Mouse (Mus musculus) lung, embryonic 15.5 days (tissue): ENCODE data around the gene Ccdc6. TPM values are rescaled to one million over a fixed set of nuclear protein-coding genes. Genes with fewer than 3 reads are reported as not detected.

Source experiments
- ATAC-seq: fragments of 200-750 bp; cut with Nextera tagmentation; 2 replicates; pipeline ENCODE4 v1.8.0; 2017; ENCODE audit warnings: moderate number of reproducible peaks, borderline replicate concordance; ENCODE audit not compliant: low FRiP score, low TSS enrichment; ENCODE audit errors: extremely low read depth
- H3K27ac ChIP-seq: fragments of 300-500 bp; sonication (generic); 2 replicates; pipeline ENCODE4 v1.5.1; 2015; ENCODE audit warnings: moderate library complexity, mild to moderate bottlenecking, inconsistent platforms
- H3K27me3 ChIP-seq: fragments of 300-500 bp; sonication (generic); 2 replicates; pipeline ENCODE4 v1.6.1; 2015; ENCODE audit warnings: inconsistent platforms
- H3K36me3 ChIP-seq: fragments of 300-500 bp; sonication (generic); 2 replicates; pipeline ENCODE4 v1.6.1; 2015; ENCODE audit warnings: inconsistent platforms
- H3K4me1 ChIP-seq: fragments of 300-500 bp; sonication (generic); 2 replicates; pipeline ENCODE4 v1.6.1; 2015; ENCODE audit warnings: inconsistent platforms
- H3K4me2 ChIP-seq: fragments of 300-500 bp; sonication (generic); 2 replicates; pipeline ENCODE4 v1.6.1; 2015; ENCODE audit warnings: inconsistent platforms, mild to moderate bottlenecking, moderate library complexity
- H3K4me3 ChIP-seq: fragments of 300-500 bp; sonication (generic); 2 replicates; pipeline ENCODE4 v1.5.1; 2015; ENCODE audit warnings: mild to moderate bottlenecking, inconsistent platforms
- H3K9ac ChIP-seq: fragments of 300-500 bp; sonication (generic); 2 replicates; pipeline ENCODE4 v1.6.1; 2015; ENCODE audit warnings: inconsistent platforms
- H3K9me3 ChIP-seq: fragments of 300-500 bp; sonication (generic); 2 replicates; pipeline ENCODE4 v1.6.1; 2016; ENCODE audit warnings: inconsistent platforms
- WGBS: fragments of 180-500 bp; shearing (Covaris S2); methylation state at CpG from one replicate; pipeline ENCODE4 v1.1.7; 2015; 5-methylcytosine and 5-hydroxymethylcytosine counted together
- polyA plus RNA-seq: library from polyadenylated mRNA; unstranded; fragments of >200 nt; fragmentation: Nextera tagmentation; extraction: Ambion mirVana; gene quantifications from 2 replicates; pipeline ENCODE4 v1.2.1, GENCODE M21; 2015

The Ccdc6 gene
- polyA plus RNA-seq, 1 experiment from 2014 or later: 15.0 TPM

DNA sequence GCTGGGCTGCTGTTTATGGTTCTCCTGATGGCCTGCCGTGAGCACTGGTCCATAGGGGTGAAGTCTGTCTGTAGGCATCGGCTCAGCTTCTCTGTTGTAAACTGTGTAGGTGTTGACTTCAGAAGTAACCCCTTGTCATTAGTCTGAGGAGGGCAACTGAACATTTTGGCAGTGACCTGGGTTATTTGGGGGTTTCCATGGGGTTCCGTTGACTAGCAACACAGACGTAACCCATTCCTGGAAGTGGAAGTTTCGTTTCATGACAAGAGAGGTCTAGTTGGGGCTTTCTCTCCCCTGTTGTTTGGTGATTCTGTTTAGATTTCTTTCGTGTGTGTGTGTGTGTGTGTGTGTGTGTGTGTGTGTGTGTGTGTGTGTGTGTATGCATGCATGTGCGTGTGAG is 19.5 kb downstream of the Ccdc6 start:
- ATAC-seq: no peak
- H3K9ac ChIP-seq: no peak overlapping the region
- H3K4me1 ChIP-seq: peaks cover 28% of the 10 kb centered on the region
- WGBS: 91% methylated on average over 7 of the region's 7 CpGs
- H3K4me3 ChIP-seq: no peak overlapping the region
- no peaks in the 10 kb centered on the region for H3K27me3 ChIP-seq
- H3K4me2 ChIP-seq: no peak overlapping the region
- no peak overlapping the region for H3K27ac ChIP-seq
- no peaks in the 10 kb centered on the region for H3K9me3 ChIP-seq
- no peaks in the 10 kb centered on the region for H3K36me3 ChIP-seq

DNA sequence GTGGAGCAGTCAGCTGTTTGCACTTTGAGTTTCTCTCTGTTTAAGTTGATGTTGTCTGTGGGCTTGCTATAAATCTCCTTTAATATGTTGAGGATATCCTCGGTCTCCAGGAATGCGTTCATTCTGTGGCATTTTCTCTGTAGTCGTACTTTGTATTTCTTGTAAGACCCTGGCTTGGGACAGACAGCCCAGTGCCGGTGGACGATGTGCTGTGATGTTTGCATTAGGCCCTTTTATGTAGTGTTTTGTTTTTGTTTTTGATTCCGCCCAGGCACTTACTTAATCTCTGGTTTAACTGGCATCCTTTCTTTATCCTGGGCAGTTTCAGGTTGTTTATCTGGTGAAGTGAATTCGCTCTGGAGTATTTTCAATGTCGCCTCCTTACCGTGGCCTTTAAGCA is 22.5 kb downstream of the Ccdc6 start:
- Histone ChIP-seq H3K27ac (peak overlapping the region; percentile 19; the same call in 1 of the 2 replicates), H3K9ac (no peak overlapping the region), H3K4me3 (no peak overlapping the region), H3K27me3 (no peaks in the 10 kb centered on the region), H3K4me2 (no peak overlapping the region), H3K36me3 (no peaks in the 10 kb centered on the region), H3K4me1 (peaks cover 28% of the 10 kb centered on the region), H3K9me3 (no peaks in the 10 kb centered on the region)
- ATAC-seq: no peak
- WGBS: 20% methylated on average over 9 of the region's 9 CpGs

DNA sequence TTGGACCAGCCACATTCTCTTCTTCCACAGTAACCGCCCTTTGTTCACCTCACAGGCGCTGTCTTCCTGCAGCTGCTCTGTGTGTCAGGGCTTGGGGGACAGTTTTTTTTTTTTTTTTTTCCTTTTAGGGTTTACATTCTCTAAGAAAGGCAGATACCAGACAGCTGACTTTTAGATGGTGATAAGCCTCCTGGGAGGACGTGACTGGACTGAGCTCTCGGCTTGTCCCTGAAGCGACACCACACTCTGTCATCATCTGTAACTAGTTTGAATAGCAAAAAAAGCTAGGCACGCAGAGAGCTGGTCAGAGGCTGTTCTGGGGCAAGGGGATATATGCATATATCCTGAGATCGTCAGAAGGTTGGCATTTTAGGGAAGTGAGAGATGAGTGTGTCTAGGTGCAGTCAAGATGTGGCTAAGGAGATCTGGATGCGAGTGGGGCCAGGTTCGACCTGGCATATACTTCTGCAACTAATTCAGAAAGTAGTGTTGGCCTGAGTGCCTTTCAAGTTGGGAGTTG is 23.0 kb downstream of the Ccdc6 start:
- Histone ChIP-seq H3K4me1 (peaks cover 28% of the 10 kb centered on the region), H3K27me3 (no peaks in the 10 kb centered on the region), H3K4me2 (no peak overlapping the region), H3K9me3 (no peaks in the 10 kb centered on the region), H3K9ac (no peak overlapping the region), H3K4me3 (no peak overlapping the region), H3K27ac (peak overlapping the region; percentile 19; the same call in 1 of the 2 replicates), H3K36me3 (no peaks in the 10 kb centered on the region)
- 38% methylated on average over 9 of the region's 9 CpGs for WGBS
- peak; percentile 56; the same call in 1 of the 2 replicates for ATAC-seq

DNA sequence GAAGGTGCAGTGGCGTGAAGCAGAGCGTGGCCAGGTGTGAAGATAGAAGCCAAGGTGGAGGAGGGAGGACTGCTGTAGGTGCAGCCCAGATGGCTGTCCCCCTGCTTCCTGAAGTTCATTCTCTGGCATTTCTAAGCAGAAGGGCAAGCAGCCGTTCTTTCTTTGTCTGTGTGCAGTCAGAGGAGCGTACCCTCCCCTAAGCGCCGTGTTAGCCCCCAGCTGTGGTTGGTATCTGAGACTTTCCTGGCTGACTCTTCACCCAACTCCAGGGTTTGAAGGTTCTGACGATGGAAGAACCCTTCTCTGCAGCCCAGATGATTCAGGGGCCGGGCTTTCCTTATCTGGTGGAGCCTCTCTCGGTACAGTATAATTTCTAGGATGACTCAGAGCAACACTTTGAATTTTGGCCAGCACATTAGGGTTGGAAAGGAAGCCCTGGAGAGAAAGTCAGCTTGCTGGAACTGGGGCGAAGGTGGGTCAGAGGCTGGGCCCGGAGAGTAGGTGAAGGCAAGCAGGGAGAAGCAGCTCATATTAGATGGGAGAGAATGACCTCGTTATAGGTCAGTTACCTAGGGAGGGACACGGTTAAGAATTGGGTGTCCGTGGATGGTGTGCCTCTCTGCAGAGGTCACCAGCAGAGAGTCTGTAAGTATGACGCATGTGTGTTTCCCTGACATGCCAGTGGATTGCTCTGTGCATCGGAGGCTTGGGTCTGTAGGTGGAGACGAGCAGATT is 23.9 kb downstream of the Ccdc6 start:
- H3K36me3 ChIP-seq: no peaks in the 10 kb centered on the region
- H3K27ac ChIP-seq: 0 out of 2 replicates have a peak overlapping the region, but pooled peaks have one; percentile 19
- 55% methylated on average over 17 of the region's 17 CpGs for WGBS
- H3K4me1 ChIP-seq: peaks cover 28% of the 10 kb centered on the region
- H3K27me3 ChIP-seq: no peaks in the 10 kb centered on the region
- no peak overlapping the region for H3K4me3 ChIP-seq
- ATAC-seq: peak; percentile 28; the same call in 1 of the 2 replicates
- no peak overlapping the region for H3K4me2 ChIP-seq
- H3K9me3 ChIP-seq: no peaks in the 10 kb centered on the region
- H3K9ac ChIP-seq: 0 out of 2 replicates have a peak overlapping the region, but pooled peaks have one; percentile 1

GRCm38 (mm10) chr10:70121406-70121695 is 24.4 kb downstream of the Ccdc6 start:
- H3K27ac ChIP-seq: no peak overlapping the region
- no peaks in the 10 kb centered on the region for H3K9me3 ChIP-seq
- H3K36me3 ChIP-seq: no peaks in the 10 kb centered on the region
- H3K27me3 ChIP-seq: no peaks in the 10 kb centered on the region
- H3K4me2 ChIP-seq: no peak overlapping the region
- H3K4me1 ChIP-seq: peaks cover 28% of the 10 kb centered on the region
- 75% methylated on average over 8 of the region's 8 CpGs for WGBS
- H3K4me3 ChIP-seq: no peak overlapping the region
- no peak for ATAC-seq
- H3K9ac ChIP-seq: no peak overlapping the region

DNA sequence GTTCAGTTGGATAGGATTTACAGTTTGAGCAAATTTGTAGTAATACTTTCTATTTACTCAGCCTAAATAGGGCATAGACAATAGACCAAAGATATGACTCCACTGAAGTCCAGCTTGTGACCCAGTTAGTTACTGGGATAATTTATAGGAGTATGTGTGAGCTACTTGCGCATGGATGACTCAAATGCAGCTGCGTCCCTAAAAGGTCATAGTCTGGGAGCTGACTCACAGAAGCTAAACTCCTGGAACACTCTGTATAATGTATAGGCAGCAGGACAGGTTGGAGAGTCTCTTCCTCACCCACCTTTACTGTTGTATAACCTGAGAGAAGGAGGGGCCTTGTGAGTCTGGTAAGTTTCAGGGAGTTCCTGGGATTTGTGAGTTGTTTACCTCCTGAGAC is 26.5 kb downstream of the Ccdc6 start:
- peaks cover 24% of the 10 kb centered on the region for H3K4me1 ChIP-seq
- no peak overlapping the region for H3K4me2 ChIP-seq
- no peak overlapping the region for H3K9ac ChIP-seq
- no peak for ATAC-seq
- no peaks in the 10 kb centered on the region for H3K9me3 ChIP-seq
- no peaks in the 10 kb centered on the region for H3K36me3 ChIP-seq
- H3K27ac ChIP-seq: no peak overlapping the region
- H3K27me3 ChIP-seq: no peaks in the 10 kb centered on the region
- WGBS: 91% methylated on average over 2 of the region's 2 CpGs
- H3K4me3 ChIP-seq: no peak overlapping the region

DNA sequence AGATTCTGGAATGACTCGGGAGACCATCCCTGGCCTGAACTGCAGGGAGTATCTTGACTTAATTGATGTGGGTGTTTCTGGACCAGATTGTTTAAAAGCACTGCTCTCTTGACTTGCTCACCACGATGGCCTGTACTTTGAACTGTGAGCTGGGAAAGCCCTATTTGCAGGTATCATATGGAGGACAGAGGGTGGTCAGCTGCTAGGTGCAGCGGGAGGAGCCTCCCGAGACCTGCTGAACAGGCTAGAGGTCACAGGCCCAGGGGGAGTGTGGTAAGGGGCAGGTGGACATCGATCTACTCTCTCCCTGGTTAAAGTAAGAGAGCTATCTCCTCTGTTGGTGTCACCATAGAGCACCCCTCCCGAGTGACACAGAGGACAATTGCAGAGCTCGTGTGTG is 28.6 kb downstream of the Ccdc6 start:
- no peak overlapping the region for H3K9ac ChIP-seq
- H3K9me3 ChIP-seq: no peaks in the 10 kb centered on the region
- WGBS: 64% methylated on average over 7 of the region's 7 CpGs
- H3K4me2 ChIP-seq: no peak overlapping the region
- H3K27me3 ChIP-seq: no peaks in the 10 kb centered on the region
- H3K27ac ChIP-seq: no peak overlapping the region
- H3K36me3 ChIP-seq: no peaks in the 10 kb centered on the region
- H3K4me1 ChIP-seq: peaks cover 7% of the 10 kb centered on the region
- no peak for ATAC-seq
- H3K4me3 ChIP-seq: no peak overlapping the region

- Histone ChIP-seq H3K36me3 (no peaks in the 10 kb centered on the region), H3K9ac (no peak overlapping the region), H3K9me3 (no peaks in the 10 kb centered on the region), H3K27ac (no peak overlapping the region), H3K4me2 (no peak overlapping the region), H3K27me3 (no peaks in the 10 kb centered on the region), H3K4me3 (no peak overlapping the region), H3K4me1 (peaks cover 12% of the 10 kb centered on the region)
- no peak for ATAC-seq
- WGBS: 58% methylated on average over 8 of the region's 8 CpGs
These were observed 30.4 kb downstream of the Ccdc6 start for GRCm38 (mm10) chr10:70127273-70127672.

DNA sequence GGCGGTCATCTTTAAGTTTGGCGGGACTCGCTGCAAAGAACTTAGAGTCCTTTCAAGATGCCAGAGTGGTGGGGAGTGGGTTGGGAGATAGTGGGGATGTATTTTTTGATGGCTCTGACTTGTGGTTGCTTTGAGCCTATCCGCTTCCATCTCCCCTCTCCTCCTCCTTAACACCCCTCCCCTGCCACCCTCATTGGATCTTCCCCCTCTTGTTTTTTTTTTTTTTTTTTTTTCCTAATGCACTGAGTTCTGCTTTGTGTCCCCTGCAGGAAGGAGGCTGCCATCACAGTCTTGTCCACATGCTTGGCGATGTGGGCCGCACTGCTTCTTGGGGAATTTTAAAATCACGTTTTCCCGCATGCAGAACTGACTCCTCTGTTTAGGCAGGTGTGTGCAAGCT is 31.5 kb downstream of the Ccdc6 start:
- H3K36me3 ChIP-seq: no peaks in the 10 kb centered on the region
- no peaks in the 10 kb centered on the region for H3K27me3 ChIP-seq
- H3K4me3 ChIP-seq: no peak overlapping the region
- peaks cover 23% of the 10 kb centered on the region for H3K4me1 ChIP-seq
- 78% methylated on average over 8 of the region's 8 CpGs for WGBS
- no peaks in the 10 kb centered on the region for H3K9me3 ChIP-seq
- H3K4me2 ChIP-seq: no peak overlapping the region
- H3K9ac ChIP-seq: no peak overlapping the region
- no peak overlapping the region for H3K27ac ChIP-seq
- no peak for ATAC-seq

DNA sequence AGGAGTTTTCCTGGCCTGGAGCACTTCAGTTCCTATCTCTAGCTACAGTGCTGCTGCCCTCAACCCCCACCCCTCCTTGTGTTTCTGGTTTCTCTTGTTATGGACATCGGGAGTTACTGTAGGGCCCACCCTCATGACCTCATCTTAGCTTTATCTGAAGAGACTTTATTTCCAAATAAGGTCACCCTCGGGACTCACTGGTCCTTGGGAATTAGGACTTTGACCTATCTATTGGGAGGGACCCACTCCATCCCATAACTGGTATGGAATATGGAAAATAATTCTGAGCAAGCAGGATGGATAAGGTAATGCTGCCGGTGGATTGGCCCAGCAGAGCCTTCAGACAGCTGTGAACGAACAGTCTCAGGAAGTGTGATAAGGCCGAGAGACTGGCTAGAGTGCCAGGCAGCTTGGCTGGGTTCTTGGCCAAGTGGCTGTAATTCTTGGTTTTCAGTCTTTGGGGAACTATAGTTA is 35.2 kb downstream of the Ccdc6 start:
- H3K4me3 ChIP-seq: no peak overlapping the region
- 22% methylated on average over 5 of the region's 5 CpGs for WGBS
- H3K4me1 ChIP-seq: peaks cover 27% of the 10 kb centered on the region
- H3K4me2 ChIP-seq: no peak overlapping the region
- no peaks in the 10 kb centered on the region for H3K36me3 ChIP-seq
- no peak for ATAC-seq
- H3K9me3 ChIP-seq: no peaks in the 10 kb centered on the region
- no peak overlapping the region for H3K9ac ChIP-seq
- H3K27ac ChIP-seq: no peak overlapping the region
- H3K27me3 ChIP-seq: no peaks in the 10 kb centered on the region

DNA sequence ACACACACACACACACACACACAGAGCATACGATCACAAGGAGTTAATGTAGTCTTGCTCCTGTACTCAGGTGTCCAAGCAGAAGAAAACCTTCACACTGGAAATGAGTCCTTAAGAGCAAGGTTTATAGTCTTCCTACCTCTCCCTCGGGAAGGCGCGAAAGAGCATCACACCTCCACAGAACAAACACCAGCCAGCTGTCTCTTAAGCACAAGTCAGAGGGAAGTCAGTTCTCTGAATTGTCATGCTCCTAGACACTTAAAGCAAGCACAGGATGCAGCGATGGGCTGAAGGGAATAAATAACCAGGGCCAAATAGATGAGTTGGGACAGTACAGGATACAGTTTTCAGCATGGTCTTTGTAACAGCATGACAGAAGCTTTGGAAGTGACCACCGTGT is 35.8 kb downstream of the Ccdc6 start:
- Histone ChIP-seq H3K36me3 (no peaks in the 10 kb centered on the region), H3K4me1 (peaks cover 27% of the 10 kb centered on the region), H3K27ac (peak overlapping the region; percentile 37; the same call in 1 of the 2 replicates), H3K4me2 (no peak overlapping the region), H3K9ac (no peak overlapping the region), H3K4me3 (no peak overlapping the region), H3K9me3 (no peaks in the 10 kb centered on the region), H3K27me3 (no peaks in the 10 kb centered on the region)
- WGBS: 33% methylated on average over 6 of the region's 6 CpGs
- ATAC-seq: peak; percentile 20; the same call in 1 of the 2 replicates

- Histone ChIP-seq H3K9ac (no peak overlapping the region), H3K27ac (peak overlapping the region; percentile 37; the same call in 1 of the 2 replicates), H3K36me3 (no peaks in the 10 kb centered on the region), H3K4me3 (no peak overlapping the region), H3K4me1 (peaks cover 27% of the 10 kb centered on the region), H3K27me3 (no peaks in the 10 kb centered on the region), H3K4me2 (no peak overlapping the region), H3K9me3 (no peaks in the 10 kb centered on the region)
- 5% methylated on average over 6 of the region's 6 CpGs for WGBS
- ATAC-seq: peak; percentile 55; the same call in 1 of the 2 replicates
These were observed 36.3 kb downstream of the Ccdc6 start for GRCm38 (mm10) chr10:70133188-70133587.
